Mouse (Mus musculus) stomach, postnatal 0 days (tissue): ENCODE measurements around the gene Rab17. TPM values are rescaled to one million over a fixed set of nuclear protein-coding genes. Genes with fewer than 3 reads are reported as not detected.

Experiments
- ATAC-seq: fragments of 200-750 bp; cut with Nextera tagmentation; 2 replicates; pipeline ENCODE4 v1.8.0; 2017; ENCODE audit not compliant: low FRiP score, low TSS enrichment
- DNase-seq: peaks from one replicate; pipeline ENCODE4 v3.0.0-alpha.2; 2016; ENCODE audit warnings: low spot score
- H3K27ac ChIP-seq: fragments of 300-500 bp; sonication (generic); replicated peaks from 2 replicates; pipeline ENCODE4 v1.5.1; 2014; ENCODE audit warnings: mild to moderate bottlenecking, control low read depth
- H3K27me3 ChIP-seq: fragments of 300-500 bp; sonication (generic); 2 replicates; pipeline ENCODE4 v1.6.1; 2014; ENCODE audit warnings: low read length; ENCODE audit not compliant: control insufficient read depth, insufficient read depth
- H3K36me3 ChIP-seq: fragments of 300-500 bp; sonication (generic); 2 replicates; pipeline ENCODE4 v1.6.1; 2014; ENCODE audit warnings: low read length, mixed read lengths; ENCODE audit not compliant: control insufficient read depth, insufficient read depth
- H3K4me1 ChIP-seq: fragments of 300-500 bp; sonication (generic); replicated peaks from 2 replicates; pipeline ENCODE4 v1.6.1; 2014; ENCODE audit warnings: antibody characterized with exemption; ENCODE audit not compliant: control insufficient read depth, insufficient read depth
- H3K4me2 ChIP-seq: fragments of 300-500 bp; sonication (generic); replicated peaks from 2 replicates; pipeline ENCODE4 v1.6.1; 2014; ENCODE audit warnings: low read depth, mild to moderate bottlenecking, control low read depth, moderate library complexity
- H3K4me3 ChIP-seq: fragments of 300-500 bp; sonication (generic); 2 replicates; pipeline ENCODE4 v1.5.1; 2014; ENCODE audit warnings: low read depth, low read length, control low read depth
- H3K9ac ChIP-seq: fragments of 300-500 bp; sonication (generic); 2 replicates; pipeline ENCODE4 v1.6.1; 2014; ENCODE audit warnings: mild to moderate bottlenecking, low read length, control low read depth, mixed read lengths
- H3K9me3 ChIP-seq: fragments of 300-500 bp; sonication (generic); 2 replicates; pipeline ENCODE4 v1.6.1; 2016; ENCODE audit warnings: low read length; ENCODE audit not compliant: control insufficient read depth
- CTCF ChIP-seq: IDR thresholded peaks from 2 replicates; pipeline ENCODE4 v1.5.1; 2016; ENCODE audit warnings: antibody characterized with exemption, low read depth, mild to moderate bottlenecking, moderate library complexity
- EP300 ChIP-seq: optimal IDR thresholded peaks from 2 replicates; pipeline ENCODE3; 2016; ENCODE audit warnings: antibody characterized with exemption
- WGBS: fragments of 180-500 bp; shearing (Covaris S2); extraction: QIAGEN DNeasy Blood & Tissue Kit; methylation state at CpG from one replicate; pipeline ENCODE4 v1.1.7; 2014; 5-methylcytosine and 5-hydroxymethylcytosine counted together
- polyA plus RNA-seq: library from polyadenylated mRNA; unstranded; fragments of >200 nt; fragmentation: Nextera tagmentation; extraction: Ambion mirVana; gene quantifications from 2 replicates; pipeline ENCODE4 v1.2.1, GENCODE M21; 2015

The Rab17 gene
- polyA plus RNA-seq, 1 experiment from 2014 or later: 5.7 TPM

DNA sequence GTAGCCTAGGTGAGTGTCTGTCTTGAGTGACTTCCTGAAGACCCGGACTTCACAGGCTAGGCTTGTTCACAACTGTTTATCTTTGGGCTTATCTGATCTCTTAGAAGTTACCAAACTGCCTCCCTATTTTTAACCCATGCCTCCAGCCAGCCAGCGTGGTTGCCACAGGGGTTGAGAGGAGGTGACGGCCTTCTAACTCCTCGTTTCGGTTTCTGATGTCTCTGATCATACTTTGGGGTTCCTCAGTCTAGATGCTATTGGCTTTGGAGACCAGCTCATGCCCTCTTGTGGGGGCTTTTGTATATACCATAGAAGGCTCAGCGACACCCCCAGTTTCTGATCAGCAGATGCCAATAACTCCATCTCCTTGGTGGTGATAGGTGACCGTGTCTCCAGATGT is 40.8 kb upstream of the Rab17 start:
- no peak overlapping the region for H3K9ac ChIP-seq
- no peaks in the 10 kb centered on the region for H3K36me3 ChIP-seq
- no peaks in the 10 kb centered on the region for H3K27me3 ChIP-seq
- 70% methylated on average over 7 of the region's 7 CpGs for WGBS
- H3K4me2 ChIP-seq: no peak overlapping the region
- H3K4me1 ChIP-seq: 0 out of 2 replicates have a peak, but pooled peaks cover 2% of the 10 kb centered on the region
- no peaks in the 10 kb centered on the region for H3K9me3 ChIP-seq
- H3K27ac ChIP-seq: no peak overlapping the region
- DNase-seq (no peak), ATAC-seq (no peak)
- no peak overlapping the region for H3K4me3 ChIP-seq
- TF ChIP-seq EP300: no peak
- no peak for TF ChIP-seq CTCF

GRCm38 (mm10) chr1:91009266-91009665 is 39.8 kb upstream of the Rab17 start:
- ATAC-seq: no peak
- TF ChIP-seq CTCF (no peak), EP300 (no peak)
- no peaks in the 10 kb centered on the region for H3K36me3 ChIP-seq
- 74% methylated on average over 6 of the region's 6 CpGs for WGBS
- no peak overlapping the region for H3K4me2 ChIP-seq
- H3K9ac ChIP-seq: no peak overlapping the region
- no peak overlapping the region for H3K4me3 ChIP-seq
- H3K27ac ChIP-seq: no peak overlapping the region
- peak; percentile 11 for DNase-seq
- 0 out of 2 replicates have a peak, but pooled peaks cover 2% of the 10 kb centered on the region for H3K4me1 ChIP-seq
- no peaks in the 10 kb centered on the region for H3K9me3 ChIP-seq
- H3K27me3 ChIP-seq: no peaks in the 10 kb centered on the region

DNA sequence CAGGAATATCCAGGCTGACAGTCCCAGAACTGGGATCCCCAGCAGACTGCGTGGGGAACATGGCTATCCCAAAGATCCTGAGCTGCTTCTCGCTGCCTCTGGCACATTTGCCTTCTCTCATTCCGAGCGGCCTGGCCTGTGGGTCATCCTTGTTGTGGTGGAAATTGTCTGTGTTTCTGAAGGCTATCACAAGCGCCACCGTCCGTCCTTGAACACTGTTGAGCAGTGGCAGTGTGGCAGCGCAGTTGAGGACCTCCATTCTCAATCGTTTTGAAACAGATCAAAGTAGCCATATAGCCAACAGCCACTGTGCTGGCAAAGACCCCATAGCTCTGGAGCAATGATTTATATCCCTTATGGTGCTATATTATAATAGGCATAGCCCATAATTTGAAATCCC is 39.3 kb upstream of the Rab17 start:
- Histone ChIP-seq H3K4me2 (no peak overlapping the region), H3K4me3 (no peak overlapping the region), H3K27ac (no peak overlapping the region), H3K9me3 (no peaks in the 10 kb centered on the region), H3K36me3 (no peaks in the 10 kb centered on the region), H3K9ac (no peak overlapping the region), H3K27me3 (no peaks in the 10 kb centered on the region), H3K4me1 (no peaks in the 10 kb centered on the region)
- TF ChIP-seq CTCF: no peak
- TF ChIP-seq EP300: no peak
- ATAC-seq (no peak), DNase-seq (no peak)
- 87% methylated on average over 9 of the region's 9 CpGs for WGBS

- Histone ChIP-seq H3K9me3 (no peaks in the 10 kb centered on the region), H3K4me2 (no peak overlapping the region), H3K36me3 (no peaks in the 10 kb centered on the region), H3K9ac (no peak overlapping the region), H3K4me1 (no peaks in the 10 kb centered on the region), H3K4me3 (no peak overlapping the region), H3K27me3 (no peaks in the 10 kb centered on the region), H3K27ac (0 out of 2 replicates have a peak overlapping the region, but pooled peaks have one; percentile 9)
- no peak for TF ChIP-seq EP300
- TF ChIP-seq CTCF: no peak
- DNase-seq: peak; percentile 14
- ATAC-seq: no peak
- WGBS: 87% methylated on average over 14 of the region's 14 CpGs
Measured at GRCm38 (mm10) chr1:91008147-91008682, 38.8 kb upstream of the Rab17 start.

- ATAC-seq (no peak), DNase-seq (no peak)
- H3K4me2 ChIP-seq: no peak overlapping the region
- no peaks in the 10 kb centered on the region for H3K4me1 ChIP-seq
- H3K9me3 ChIP-seq: no peaks in the 10 kb centered on the region
- TF ChIP-seq EP300: no peak
- TF ChIP-seq CTCF: no peak
- no peak overlapping the region for H3K4me3 ChIP-seq
- H3K27me3 ChIP-seq: no peaks in the 10 kb centered on the region
- H3K9ac ChIP-seq: no peak overlapping the region
- no peaks in the 10 kb centered on the region for H3K36me3 ChIP-seq
- H3K27ac ChIP-seq: no peak overlapping the region
- WGBS: 49% methylated on average over 9 of the region's 9 CpGs
Measured at GRCm38 (mm10) chr1:91006708-91007107, 37.2 kb upstream of the Rab17 start.

- Histone ChIP-seq H3K9ac (no peak overlapping the region), H3K27ac (no peak overlapping the region), H3K4me1 (no peaks in the 10 kb centered on the region), H3K4me2 (no peak overlapping the region), H3K9me3 (no peaks in the 10 kb centered on the region), H3K4me3 (no peak overlapping the region), H3K27me3 (no peaks in the 10 kb centered on the region), H3K36me3 (no peaks in the 10 kb centered on the region)
- TF ChIP-seq EP300 (no peak), CTCF (no peak)
- no peak for DNase-seq
- 32% methylated on average over 5 of the region's 5 CpGs for WGBS
- ATAC-seq: no peak
Measured at GRCm38 (mm10) chr1:91006037-91006436, 36.6 kb upstream of the Rab17 start.
